Mouse (Mus musculus) forebrain, embryonic 14.5 days (tissue): ENCODE data around the gene Olfr287. TPM values are rescaled to one million over a fixed set of nuclear protein-coding genes. Genes with fewer than 3 reads are reported as not detected.

Experiments
- ATAC-seq: fragments of 200-750 bp; cut with Nextera tagmentation; 2 replicates; pipeline ENCODE4 v1.8.0; 2017; ENCODE audit warnings: mild to moderate bottlenecking, moderate library complexity
- DNase-seq: peaks from one replicate; pipeline ENCODE4 v3.0.0-alpha.2; 2015; ENCODE audit warnings: low spot score
- H3K27ac ChIP-seq: fragments of 300-500 bp; sonication (generic); 2 replicates; pipeline ENCODE4 v1.5.1; 2014; ENCODE audit warnings: low read depth, mild to moderate bottlenecking, control low read depth, low read length, moderate library complexity
- H3K27me3 ChIP-seq: fragments of 300-500 bp; sonication (generic); replicated peaks from 2 replicates; pipeline ENCODE4 v1.6.1; 2014; ENCODE audit warnings: low read length, control low read depth, mixed read lengths; ENCODE audit not compliant: control insufficient read depth, insufficient read depth
- H3K36me3 ChIP-seq: fragments of 300-500 bp; sonication (generic); 2 replicates; pipeline ENCODE4 v1.6.1; 2014; ENCODE audit warnings: low read length, control low read depth; ENCODE audit not compliant: control insufficient read depth, insufficient read depth
- H3K4me1 ChIP-seq: fragments of 300-500 bp; sonication (generic); 2 replicates; pipeline ENCODE4 v1.6.1; 2014; ENCODE audit warnings: antibody characterized with exemption, low read length, control low read depth; ENCODE audit not compliant: control insufficient read depth, insufficient read depth
- H3K4me2 ChIP-seq: fragments of 300-500 bp; sonication (generic); 2 replicates; pipeline ENCODE4 v1.6.1; 2014; ENCODE audit warnings: mild to moderate bottlenecking, control low read depth, low read length
- H3K4me3 ChIP-seq: fragments of 300-500 bp; sonication (generic); 2 replicates; pipeline ENCODE4 v1.5.1; 2014; ENCODE audit warnings: low read depth, low read length, control low read depth
- H3K9ac ChIP-seq: fragments of 300-500 bp; sonication (generic); 2 replicates; pipeline ENCODE4 v1.6.1; 2014; ENCODE audit warnings: mild to moderate bottlenecking, low read length, control low read depth, moderate library complexity
- H3K9me3 ChIP-seq: fragments of 300-500 bp; sonication (generic); replicated peaks from 2 replicates; pipeline ENCODE4 v1.6.1; 2016; ENCODE audit warnings: low read length, control low read depth, mixed read lengths; ENCODE audit not compliant: control insufficient read depth
- WGBS: fragments of 180-500 bp; shearing (Covaris S2); extraction: QIAGEN DNeasy Blood & Tissue Kit; methylation state at CpG from one replicate; pipeline ENCODE4 v1.1.7; 2014; 5-methylcytosine and 5-hydroxymethylcytosine counted together
- polyA plus RNA-seq: library from polyadenylated mRNA; unstranded; fragments of >200 nt; fragmentation: Nextera tagmentation; extraction: Ambion mirVana; gene quantifications from 2 replicates; pipeline ENCODE4 v1.2.1, GENCODE M21; 2014

Olfr287 gene
- polyA plus RNA-seq, 1 experiment from 2014 or later: not detected

- 76% methylated on average over 5 of the region's 5 CpGs for WGBS
- H3K4me2 ChIP-seq: no peak overlapping the region
- ATAC-seq: no peak
Observed at GRCm38 (mm10) chr15:98214130-98214529, 6.7 kb downstream of the Olfr287 start.

GRCm38 (mm10) chr15:98213336-98213870 lies 7.5 kb downstream of the Olfr287 start:
- H3K4me1 ChIP-seq: no peaks in the 10 kb centered on the region
- no peak for DNase-seq
- WGBS: 84% methylated on average over 5 of the region's 5 CpGs

More at GRCm38 (mm10) chr15:98214130-98214529, 6.7 kb downstream of the Olfr287 start:
- Histone ChIP-seq H3K9ac (no peak overlapping the region), H3K4me3 (no peak overlapping the region), H3K27me3 (no peaks in the 10 kb centered on the region), H3K27ac (no peak overlapping the region), H3K9me3 (no peaks in the 10 kb centered on the region), H3K4me1 (no peaks in the 10 kb centered on the region), H3K36me3 (no peaks in the 10 kb centered on the region)
- DNase-seq: no peak

GRCm38 (mm10) chr15:98209676-98210075 lies 11.2 kb downstream of the Olfr287 start:
- Histone ChIP-seq H3K36me3 (no peaks in the 10 kb centered on the region), H3K4me1 (no peaks in the 10 kb centered on the region), H3K4me2 (no peak overlapping the region), H3K9me3 (no peaks in the 10 kb centered on the region), H3K27ac (no peak overlapping the region), H3K27me3 (no peaks in the 10 kb centered on the region), H3K9ac (no peak overlapping the region), H3K4me3 (no peak overlapping the region)
- 88% methylated on average over 7 of the region's 7 CpGs for WGBS
- DNase-seq: no peak
- no peak for ATAC-seq

More at GRCm38 (mm10) chr15:98213336-98213870, 7.5 kb downstream of the Olfr287 start:
- no peak overlapping the region for H3K4me3 ChIP-seq
- ATAC-seq: no peak
- no peak overlapping the region for H3K9ac ChIP-seq
- H3K36me3 ChIP-seq: no peaks in the 10 kb centered on the region
- H3K9me3 ChIP-seq: no peaks in the 10 kb centered on the region
- H3K27me3 ChIP-seq: no peaks in the 10 kb centered on the region
- H3K27ac ChIP-seq: no peak overlapping the region
- H3K4me2 ChIP-seq: no peak overlapping the region

GRCm38 (mm10) chr15:98195442-98195841 lies 25.4 kb downstream of the Olfr287 start, which contains the start of gene Olfr288:
TSS of gene Olfr288 (minus strand) at chr15:98195542.
- Histone ChIP-seq H3K4me3 (no peak within 1 kb of the TSS), H3K9me3 (no peaks in the 10 kb centered on the region), H3K4me2 (no peak within 1 kb of the TSS), H3K27ac (no peak within 1 kb of the TSS), H3K36me3 (no peaks in the 10 kb centered on the region), H3K27me3 (no peaks in the 10 kb centered on the region), H3K4me1 (no peaks in the 10 kb centered on the region), H3K9ac (no peak within 1 kb of the TSS)
- DNase-seq: no peak
- WGBS: 75% methylated on average over 3 of the region's 3 CpGs
- ATAC-seq: no peak

- WGBS: 80% methylated on average over 4 of the region's 4 CpGs
Observed at GRCm38 (mm10) chr15:98184456-98184855, 36.4 kb downstream of the Olfr287 start.

GRCm38 (mm10) chr15:98181856-98182570 lies 38.8 kb downstream of the Olfr287 start:
- 0 out of 2 replicates have a peak, but pooled peaks cover 3% of the 10 kb centered on the region for H3K4me1 ChIP-seq

More at GRCm38 (mm10) chr15:98184456-98184855, 36.4 kb downstream of the Olfr287 start:
- H3K27ac ChIP-seq: no peak overlapping the region
- H3K4me3 ChIP-seq: no peak overlapping the region
- no peak overlapping the region for H3K9ac ChIP-seq
- DNase-seq (no peak), ATAC-seq (no peak)
- no peaks in the 10 kb centered on the region for H3K9me3 ChIP-seq
- no peaks in the 10 kb centered on the region for H3K27me3 ChIP-seq
- 0 out of 2 replicates have a peak, but pooled peaks cover 3% of the 10 kb centered on the region for H3K4me1 ChIP-seq
- no peaks in the 10 kb centered on the region for H3K36me3 ChIP-seq
- H3K4me2 ChIP-seq: no peak overlapping the region

GRCm38 (mm10) chr15:98181132-98181711 lies 39.6 kb downstream of the Olfr287 start:
- Histone ChIP-seq H3K27me3 (no peaks in the 10 kb centered on the region), H3K27ac (0 out of 2 replicates have a peak overlapping the region, but pooled peaks have one; percentile 36), H3K9me3 (no peaks in the 10 kb centered on the region), H3K4me1 (0 out of 2 replicates have a peak, but pooled peaks cover 3% of the 10 kb centered on the region), H3K4me2 (peak overlapping the region; percentile 83), H3K36me3 (no peaks in the 10 kb centered on the region), H3K9ac (peak overlapping the region; percentile 57), H3K4me3 (peak overlapping the region; percentile 51)
- DNase-seq (peak; percentile 91), ATAC-seq (peak; percentile 98)
- under 1% methylated on average over 30 of the region's 30 CpGs for WGBS

More at GRCm38 (mm10) chr15:98181856-98182570, 38.8 kb downstream of the Olfr287 start:
- DNase-seq (no peak), ATAC-seq (no peak)
- Histone ChIP-seq H3K4me2 (no peak overlapping the region), H3K27me3 (no peaks in the 10 kb centered on the region), H3K27ac (no peak overlapping the region), H3K36me3 (no peaks in the 10 kb centered on the region), H3K4me3 (no peak overlapping the region), H3K9ac (no peak overlapping the region), H3K9me3 (no peaks in the 10 kb centered on the region)
- WGBS: 78% methylated on average over 12 of the region's 12 CpGs

GRCm38 (mm10) chr15:98180567-98181131 lies 40.2 kb downstream of the Olfr287 start:
- ATAC-seq (no peak), DNase-seq (no peak)
- no peaks in the 10 kb centered on the region for H3K36me3 ChIP-seq
- H3K27ac ChIP-seq: 0 out of 2 replicates have a peak overlapping the region, but pooled peaks have one; percentile 36
- peak overlapping the region; percentile 51 for H3K4me3 ChIP-seq
- no peaks in the 10 kb centered on the region for H3K9me3 ChIP-seq
- 4% methylated on average over 26 of the region's 26 CpGs for WGBS
- H3K4me1 ChIP-seq: 0 out of 2 replicates have a peak, but pooled peaks cover 3% of the 10 kb centered on the region
- H3K4me2 ChIP-seq: peak overlapping the region; percentile 83
- peak overlapping the region; percentile 57 for H3K9ac ChIP-seq
- H3K27me3 ChIP-seq: no peaks in the 10 kb centered on the region
